Mouse (Mus musculus) CH12.LX (cell line): ENCODE measurements around the gene Soga1. TPM values are rescaled to one million over a fixed set of nuclear protein-coding genes. Genes with fewer than 3 reads are reported as not detected.

Source experiments
- DNase-seq: peaks from one replicate; pipeline ENCODE4 v3.0.0-alpha.2; 2013; ENCODE audit errors: extremely low read depth
- H3K27ac ChIP-seq: 2 replicates; pipeline ENCODE4 v1.5.1; 2012; ENCODE audit warnings: low read depth, mild to moderate bottlenecking, control low read depth, moderate library complexity; ENCODE audit not compliant: insufficient read depth
- H3K27me3 ChIP-seq: replicated peaks from 2 replicates; pipeline ENCODE3; 2012; ENCODE audit warnings: inconsistent platforms
- H3K36me3 ChIP-seq, 2 experiments: replicated peaks in 1 of 2; 2 replicates each; pipeline versions ENCODE3 to v1.6.1; 2012; ENCODE audit warnings: inconsistent platforms in 1 of 2, low read length in 1 of 2, mild to moderate bottlenecking in 1 of 2, mixed read lengths in 1 of 2, moderate library complexity in 1 of 2; ENCODE audit not compliant: control insufficient read depth in 1 of 2, insufficient read depth in 1 of 2
- H3K4me1 ChIP-seq, 2 experiments: 2 replicates each; pipeline ENCODE4 v1.6.1; 2012; ENCODE audit warnings: inconsistent platforms in 1 of 2, moderate library complexity in 1 of 2; ENCODE audit not compliant: insufficient read depth in 2 of 2, control insufficient read depth in 1 of 2
- H3K4me2 ChIP-seq: 2 replicates; pipeline ENCODE4 v1.6.1; 2012; ENCODE audit warnings: low read depth, mild to moderate bottlenecking, control low read depth; ENCODE audit not compliant: poor library complexity, insufficient read depth, severe bottlenecking
- H3K4me3 ChIP-seq, 3 experiments: fragments of 150-350 bp in 1 of 3; sonication (generic) in 1 of 3; replicated peaks in 1 of 3; 2 replicates each; pipeline versions ENCODE3 to v1.5.1; 2011 to 2012; ENCODE audit warnings: low read depth in 2 of 3, low read length in 2 of 3, mild to moderate bottlenecking in 2 of 3, moderate library complexity in 2 of 3, control low read depth in 1 of 3, improper control_type of control experiment in 1 of 3, inconsistent platforms in 1 of 3, mixed read lengths in 1 of 3; ENCODE audit not compliant: poor library complexity in 1 of 3
- H3K79me2 ChIP-seq: replicated peaks from 2 replicates; pipeline ENCODE4 v1.6.1; 2012; ENCODE audit warnings: mild to moderate bottlenecking, moderate library complexity; ENCODE audit not compliant: control insufficient read depth, poor library complexity, insufficient read depth, severe bottlenecking; ENCODE audit errors: extremely low read depth
- H3K9ac ChIP-seq: 2 replicates; pipeline ENCODE4 v1.6.1; 2012; ENCODE audit warnings: low read depth, mild to moderate bottlenecking, control low read depth, moderate library complexity; ENCODE audit not compliant: insufficient read depth
- H3K9me3 ChIP-seq: replicated peaks from 2 replicates; pipeline ENCODE3; 2012; ENCODE audit warnings: low read length, inconsistent platforms, mixed read lengths
- BHLHE40 ChIP-seq: IDR thresholded peaks from 2 replicates; pipeline ENCODE4 v1.6.1; 2011; ENCODE audit warnings: mild to moderate bottlenecking, low read depth, low read length, improper control_type of control experiment
- CHD2 ChIP-seq: IDR thresholded peaks from 2 replicates; pipeline ENCODE4 v1.6.1; 2011; ENCODE audit warnings: low read length, improper control_type of control experiment
- E2F4 ChIP-seq: IDR thresholded peaks from 2 replicates; pipeline ENCODE4 v1.6.1; 2011; ENCODE audit warnings: low read depth, low read length, improper control_type of control experiment; ENCODE audit not compliant: insufficient replicate concordance
- ELF1 ChIP-seq: IDR thresholded peaks from 2 replicates; pipeline ENCODE4 v1.6.1; 2014; ENCODE audit warnings: low read depth, mild to moderate bottlenecking, inconsistent platforms, low read length, improper control_type of control experiment
- EP300 ChIP-seq: IDR thresholded peaks from 2 replicates; pipeline ENCODE4 v1.6.1; 2011; ENCODE audit warnings: low read length, improper control_type of control experiment
- ETS1 ChIP-seq: conservative IDR thresholded peaks from 2 replicates; pipeline ENCODE4 v1.6.1; 2012; ENCODE audit warnings: low read depth, mild to moderate bottlenecking, inconsistent platforms, low read length, improper control_type of control experiment, moderate library complexity
- GABPA ChIP-seq: IDR thresholded peaks from 2 replicates; pipeline ENCODE4 v1.6.1; 2012; ENCODE audit warnings: low read depth, low read length, improper control_type of control experiment, inconsistent platforms; ENCODE audit not compliant: insufficient replicate concordance
- HCFC1 ChIP-seq: IDR thresholded peaks from 2 replicates; pipeline ENCODE4 v1.6.1; 2012; ENCODE audit warnings: low read depth, mild to moderate bottlenecking, inconsistent platforms, low read length, improper control_type of control experiment
- JUN ChIP-seq: IDR thresholded peaks from 2 replicates; pipeline ENCODE4 v1.6.1; 2011; ENCODE audit warnings: low read depth, mild to moderate bottlenecking, low read length, improper control_type of control experiment, moderate library complexity; ENCODE audit not compliant: insufficient read depth
- JUND ChIP-seq: conservative IDR thresholded peaks from 2 replicates; pipeline ENCODE4 v1.6.1; 2011; ENCODE audit warnings: low read depth, low read length, improper control_type of control experiment
- MAX ChIP-seq: IDR thresholded peaks from 2 replicates; pipeline ENCODE4 v1.6.1; 2011; ENCODE audit warnings: low read length, improper control_type of control experiment
- MAZ ChIP-seq: IDR thresholded peaks from 2 replicates; pipeline ENCODE4 v1.6.1; 2012; ENCODE audit warnings: low read depth, mild to moderate bottlenecking, inconsistent platforms, low read length, improper control_type of control experiment, moderate library complexity
- MXI1 ChIP-seq: IDR thresholded peaks from 2 replicates; pipeline ENCODE4 v1.6.1; 2011; ENCODE audit warnings: mild to moderate bottlenecking, low read depth, low read length, improper control_type of control experiment
- MYC ChIP-seq: IDR thresholded peaks from 2 replicates; pipeline ENCODE4 v1.6.1; 2011; ENCODE audit warnings: low read depth, mild to moderate bottlenecking, improper control_type of control experiment, low read length
- NRF1 ChIP-seq: IDR thresholded peaks from 2 replicates; pipeline ENCODE4 v1.6.1; 2014; ENCODE audit warnings: low read depth, mild to moderate bottlenecking, inconsistent platforms, low read length, improper control_type of control experiment, moderate library complexity
- POLR2A ChIP-seq: IDR thresholded peaks from 2 replicates; pipeline ENCODE4 v1.6.1; 2011; ENCODE audit warnings: low read depth, mild to moderate bottlenecking, improper control_type of control experiment, low read length
- POLR2AphosphoS2 ChIP-seq: IDR thresholded peaks from 2 replicates; pipeline ENCODE4 v1.6.1; 2011; ENCODE audit warnings: low read depth, low read length, improper control_type of control experiment
- TBP ChIP-seq: conservative IDR thresholded peaks from 2 replicates; pipeline ENCODE4 v1.6.1; 2011; ENCODE audit warnings: low read depth, low read length, improper control_type of control experiment
- TCF12 ChIP-seq: IDR thresholded peaks from 2 replicates; pipeline ENCODE4 v1.6.1; 2014; ENCODE audit warnings: low read depth, mild to moderate bottlenecking, inconsistent platforms, low read length, improper control_type of control experiment
- UBTF ChIP-seq: IDR thresholded peaks from 2 replicates; pipeline ENCODE4 v1.6.1; 2012; ENCODE audit warnings: low read depth, mild to moderate bottlenecking, inconsistent platforms, low read length, improper control_type of control experiment, moderate library complexity
- USF1 ChIP-seq: IDR thresholded peaks from 2 replicates; pipeline ENCODE4 v1.6.1; 2014; ENCODE audit warnings: low read depth, mild to moderate bottlenecking, inconsistent platforms, low read length, improper control_type of control experiment
- USF2 ChIP-seq: conservative IDR thresholded peaks from 2 replicates; pipeline ENCODE4 v1.6.1; 2011; ENCODE audit warnings: low read depth, low read length, improper control_type of control experiment
- ZC3H11A ChIP-seq: IDR thresholded peaks from 2 replicates; pipeline ENCODE4 v1.6.1; 2012; ENCODE audit warnings: low read depth, mild to moderate bottlenecking, inconsistent platforms, low read length, improper control_type of control experiment
- ZKSCAN1 ChIP-seq: IDR thresholded peaks from 2 replicates; pipeline ENCODE4 v1.6.1; 2012; ENCODE audit warnings: low read depth, inconsistent platforms, low read length, improper control_type of control experiment, borderline replicate concordance
- ZMIZ1 ChIP-seq: IDR thresholded peaks from 2 replicates; pipeline ENCODE4 v1.6.1; 2012; ENCODE audit warnings: low read depth, mild to moderate bottlenecking, inconsistent platforms, low read length, improper control_type of control experiment
- dilution Hi-C: fragments of 300-500 bp; cut with MboI; formaldehyde crosslinking; loops from 2 replicates; pipeline ENCODE4 v1.14.3; 2020; ENCODE audit warnings: low sequenced_read_pairs; ENCODE audit not compliant: extremely low pct_unique_long_range_greater_than_20kb, extremely low pct_ligation_motif_present
- in situ Hi-C: fragments of 300-500 bp; cut with MboI; formaldehyde crosslinking; loops from 3 replicates; pipeline ENCODE4 v1.14.3; 2019; ENCODE audit warnings: low sequenced_read_pairs, low pct_ligation_motif_present, low pct_unique_long_range_greater_than_20kb, mixed read lengths
- polyA plus RNA-seq: library from polyadenylated mRNA; unstranded; fragments of >175 nt; gene quantifications from 2 replicates; pipeline ENCODE4 v1.2.1, GENCODE M21; 2012; ENCODE audit warnings: low read depth; ENCODE audit not compliant: insufficient read length
- total RNA-seq, 2 experiments: library from RNA; depleted of rRNA; stranded (reverse); fragments of 300-350 nt in 1 of 2; fragments of >200 nt in 1 of 2; gene quantifications; 2 replicates each; pipeline ENCODE4 v1.2.3; 2012 to 2014

Gene Soga1
- total and polyA plus RNA-seq, 3 experiments: 0.39 to 2.0 (median 2.0) TPM

- peaks cover 0 to 12% of the 10 kb centered on the region in 2 experiments; a peak in 2 of 4 replicates for H3K4me1 ChIP-seq
- no peak overlapping the region for H3K9ac ChIP-seq
- no peak overlapping the region for H3K4me2 ChIP-seq
- no peak for DNase-seq
- no peaks in the 10 kb centered on the region for H3K9me3 ChIP-seq
- no peaks in the 10 kb centered on the region for H3K27me3 ChIP-seq
- in situ Hi-C loops: no loop called here
- no peak overlapping the region for H3K4me3 ChIP-seq
- dilution Hi-C loops: no loop called here
- peaks cover 0 to 22% of the 10 kb centered on the region in 2 experiments for H3K36me3 ChIP-seq
- no peaks in the 10 kb centered on the region for H3K79me2 ChIP-seq
- TF ChIP-seq USF1: no peak
- TF ChIP-seq MAX: no peak
- TF ChIP-seq EP300: no peak
- no peak for TF ChIP-seq ELF1
- TF ChIP-seq GABPA: no peak
- no peak for TF ChIP-seq MYC
- TF ChIP-seq ETS1: no peak
- TF ChIP-seq ZC3H11A: no peak
- no peak for TF ChIP-seq HCFC1
- TF ChIP-seq ZMIZ1: no peak
- TF ChIP-seq TBP: no peak
- TF ChIP-seq E2F4: no peak
- TF ChIP-seq POLR2AphosphoS2: no peak
- TF ChIP-seq NRF1: no peak
- TF ChIP-seq POLR2A: no peak
- TF ChIP-seq JUN: no peak
- no peak for TF ChIP-seq BHLHE40
- TF ChIP-seq, all 38 proteins: peak for 0
- no peak overlapping the region for H3K27ac ChIP-seq
Observed at GRCm38 (mm10) chr2:156976711-156977110, 102.3 kb downstream of the Soga1 start.

GRCm38 (mm10) chr2:156974967-156975366, 104.1 kb downstream of the Soga1 start:
- Histone ChIP-seq H3K36me3 (peaks cover 2 to 21% of the 10 kb centered on the region in 2 experiments), H3K27ac (no peak overlapping the region), H3K27me3 (no peaks in the 10 kb centered on the region), H3K9ac (no peak overlapping the region), H3K9me3 (no peaks in the 10 kb centered on the region), H3K79me2 (no peaks in the 10 kb centered on the region), H3K4me2 (no peak overlapping the region), H3K4me3 (no peak overlapping the region), H3K4me1 (peaks cover 0 to 12% of the 10 kb centered on the region in 2 experiments; a peak in 2 of 4 replicates)
- no peak for DNase-seq
- in situ Hi-C loops: no loop called here
- dilution Hi-C loops: no loop called here
- TF ChIP-seq ZC3H11A (no peak), MXI1 (no peak), POLR2A (no peak), CHD2 (no peak), GABPA (no peak), JUND (no peak), USF2 (no peak), ZMIZ1 (no peak), TCF12 (no peak), MAZ (no peak), ZKSCAN1 (no peak), EP300 (no peak), MYC (no peak), UBTF (no peak), HCFC1 (no peak)
